Comparison of ENCODE assay signal across 8 mouse cellular contexts in the genomic region with DNA sequence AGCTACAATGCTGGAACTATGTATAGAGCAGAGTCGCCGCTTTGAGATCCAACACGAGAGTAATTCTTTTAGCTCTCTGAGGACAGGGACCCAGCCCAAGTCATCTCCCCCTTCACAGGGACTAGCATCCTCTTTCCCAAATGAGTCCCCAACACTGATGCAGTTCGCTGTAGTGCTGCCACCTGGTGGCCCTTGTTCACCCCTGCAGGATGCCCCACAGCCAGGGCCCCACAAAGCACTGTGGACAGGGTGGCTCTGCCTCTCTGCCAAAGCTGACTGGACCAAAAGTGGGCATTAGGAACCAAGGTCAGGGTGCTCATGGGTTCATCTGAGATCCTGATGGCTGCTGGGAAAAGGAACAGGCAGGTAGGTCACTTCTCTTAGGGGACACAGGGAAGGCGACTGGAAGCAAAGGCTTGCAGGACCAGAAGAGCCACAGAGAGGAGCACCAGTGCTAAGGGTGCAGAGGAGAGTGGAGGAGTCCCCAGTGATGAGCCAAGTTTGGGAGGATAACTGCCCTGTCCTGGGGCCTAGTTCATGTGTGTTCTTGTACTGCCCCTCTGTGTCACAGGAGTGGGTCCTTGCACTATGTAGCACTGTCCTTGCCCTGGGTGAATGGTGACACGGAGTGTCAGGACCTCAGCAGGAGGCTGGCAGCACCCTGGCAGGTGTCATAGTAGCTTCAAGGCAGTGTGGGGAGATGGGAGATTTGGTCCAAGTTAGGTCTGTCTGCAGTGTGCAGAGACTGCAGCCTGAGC. TPM values are rescaled to one million over a fixed set of nuclear protein-coding genes. Genes with fewer than 3 reads are reported as not detected.
DNase-seq lines count a peak whose midpoint lies in the region; ATAC-seq and TF ChIP-seq lines count a peak whose summit lies in the region.

No protein-coding gene starts in this region.

- peaks cover 2% of the 10 kb centered on the region for H3K9me3 ChIP-seq in CH12.LX (replicated peaks; ENCODE audit: low read length)
- H3K9me3 ChIP-seq in heart, embryonic 10.5 days, result no peaks in the 10 kb centered on the region

- no peaks in the 10 kb centered on the region for H3K79me2 ChIP-seq in CH12.LX (replicated peaks; ENCODE audit: control insufficient read depth, extremely low read depth, insufficient read depth, poor library complexity, severe bottlenecking)

- peaks cover 6 to 39% of the 10 kb centered on the region in 2 experiments for H3K36me3 ChIP-seq in CH12.LX (replicated peaks in 1 of 2; ENCODE audit: control insufficient read depth in 1 of 2, insufficient read depth in 1 of 2, low read length in 1 of 2)
- H3K36me3 ChIP-seq in heart, embryonic 10.5 days, result peaks cover 38% of the 10 kb centered on the region

- H3K4me3 ChIP-seq in CH12.LX (replicated peaks in 1 of 3; ENCODE audit: low read depth in 2 of 3, low read length in 2 of 3, poor library complexity in 1 of 3), result no peak overlapping the region
- no peak overlapping the region for H3K4me3 ChIP-seq in heart, embryonic 10.5 days

- peak; percentile 50 to 58 for DNase-seq in frontal cortex, postnatal 36 days (ENCODE audit: low spot score in 2 of 2)
- DNase-seq in CH12.LX (ENCODE audit: extremely low read depth), result peak; percentile 50
- peak; percentile 71 for DNase-seq in cerebellum, adult 9-10 months
- peak; percentile 77 for DNase-seq in heart, embryonic 10.5 days (ENCODE audit: low spot score)
- peak; percentile 58 for DNase-seq in kidney, postnatal 14 days
- DNase-seq in spleen, adult 12 weeks (ENCODE audit: low spot score), result peak; percentile 35

- in situ Hi-C loops in CH12.LX (cut with MboI; ENCODE audit: low pct_ligation_motif_present, low pct_unique_long_range_greater_than_20kb, low sequenced_read_pairs), result loop anchor here (5.0 to 25.0 kb wide), 2 partner anchors 114 to 356 kb away; partner anchors contain the start of gene Mul1

- WGBS in heart, embryonic 10.5 days, result 50% methylated on average over 6 of the region's 6 CpGs

- no peaks in the 10 kb centered on the region for H3K4me1 ChIP-seq in CH12.LX (ENCODE audit: control insufficient read depth in 1 of 2, insufficient read depth in 2 of 2)
- H3K4me1 ChIP-seq in heart, embryonic 10.5 days, result peaks cover 20% of the 10 kb centered on the region

- peak; percentile 73 to 77 for TF ChIP-seq CTCF in CH12.LX (conservative IDR thresholded peaks at IDR 0.05 in 1 of 2, IDR thresholded peaks at IDR 0.05 in 1 of 2; ENCODE audit: low read depth in 2 of 2, low read length in 2 of 2)

- no peak overlapping the region for H3K9ac ChIP-seq in CH12.LX (ENCODE audit: insufficient read depth, low read depth)

- TF ChIP-seq EP300 in CH12.LX (IDR thresholded peaks at IDR 0.05; ENCODE audit: low read length), result no peak

- H3K27ac ChIP-seq in CH12.LX (ENCODE audit: insufficient read depth, low read depth), result no peak overlapping the region
- no peak overlapping the region for H3K27ac ChIP-seq in heart, embryonic 10.5 days

- TF ChIP-seq RAD21 in CH12.LX (IDR thresholded peaks at IDR 0.05; ENCODE audit: low read depth, low read length), result peak; percentile 3

- TF ChIP-seq POLR2A in CH12.LX (IDR thresholded peaks at IDR 0.05; ENCODE audit: low read depth, low read length), result no peak

- ATAC-seq in frontal cortex, adult (ENCODE audit: low TSS enrichment), result no peak
- ATAC-seq in megakaryocyte, adult 5-6 weeks (ENCODE audit: poor library complexity, severe bottlenecking), result peak; percentile 78

- H3K4me2 ChIP-seq in CH12.LX (ENCODE audit: insufficient read depth, low read depth, poor library complexity, severe bottlenecking), result no peak overlapping the region

- peaks cover 4% of the 10 kb centered on the region for H3K27me3 ChIP-seq in CH12.LX (replicated peaks)
- 0 out of 2 replicates have a peak, but pooled peaks cover 4% of the 10 kb centered on the region for H3K27me3 ChIP-seq in heart, embryonic 10.5 days (ENCODE audit: insufficient read depth, poor library complexity, severe bottlenecking)

- dilution Hi-C loops in CH12.LX (cut with MboI; ENCODE audit: extremely low pct_ligation_motif_present, extremely low pct_unique_long_range_greater_than_20kb, low sequenced_read_pairs), result no loop called here

TF ChIP-seq in CH12.LX, 34 proteins besides CTCF, POLR2A, EP300 and RAD21:
- TF ChIP-seq SMC3 (IDR thresholded peaks at IDR 0.05; ENCODE audit: low read depth, low read length) (peak; percentile 45), JUND (conservative IDR thresholded peaks at IDR 0.05; ENCODE audit: low read depth, low read length) (no peak)

RNA-seq across cellular contexts. Expression of gene Pink1, which starts 7.4 kb away (rescaled TPM):
- 7.9 and 10.8 TPM in 2 replicates for total RNA-seq in CH12.LX (2012; rRNA removed)
- 7.0 and 7.1 TPM in 2 replicates for total RNA-seq in CH12.LX (2014; rRNA removed)
- 5.5 and 7.2 TPM in 2 replicates for polyA plus RNA-seq in CH12.LX (2012; ENCODE audit: insufficient read length, low read depth)
- polyA plus RNA-seq in heart, embryonic 10.5 days (2016; fragmentation: Nextera tagmentation; extraction: Ambion mirVana), result 27.8 and 42.2 TPM in 2 replicates
- total RNA-seq in megakaryocyte, adult 5-6 weeks (2015), result 26.9 and 31.8 TPM in 2 replicates
- 29.8 and 32.2 TPM in 2 replicates for total RNA-seq in megakaryocyte, adult 5-6 weeks (2017)

RNA-seq across cellular contexts. Expression of gene Ddost, which starts 14.2 kb away (rescaled TPM):
- total RNA-seq in CH12.LX (2012; rRNA removed), result 163 and 184 TPM in 2 replicates
- 153 and 164 TPM in 2 replicates for total RNA-seq in CH12.LX (2014; rRNA removed)
- polyA plus RNA-seq in CH12.LX (2012; ENCODE audit: insufficient read length, low read depth), result 174 and 186 TPM in 2 replicates
- polyA plus RNA-seq in heart, embryonic 10.5 days (2016; fragmentation: Nextera tagmentation; extraction: Ambion mirVana), result 340 and 349 TPM in 2 replicates
- 137 and 143 TPM in 2 replicates for total RNA-seq in megakaryocyte, adult 5-6 weeks (2015)
- 100 and 102 TPM in 2 replicates for total RNA-seq in megakaryocyte, adult 5-6 weeks (2017)

RNA-seq across cellular contexts. Expression of gene Cda, which starts 49.1 kb away (rescaled TPM):
- total RNA-seq in CH12.LX (2012; rRNA removed) (not detected in 2 replicates), CH12.LX (2014; rRNA removed) (not detected in 2 replicates)
- polyA plus RNA-seq in CH12.LX (2012; ENCODE audit: insufficient read length, low read depth), result not detected in 2 replicates
- polyA plus RNA-seq in heart, embryonic 10.5 days (2016; fragmentation: Nextera tagmentation; extraction: Ambion mirVana), result 4.5 and 5.2 TPM in 2 replicates
- total RNA-seq in megakaryocyte, adult 5-6 weeks (2015), result not detected in 2 replicates
- not detected in 2 replicates for total RNA-seq in megakaryocyte, adult 5-6 weeks (2017)
